In the genomic region with DNA sequence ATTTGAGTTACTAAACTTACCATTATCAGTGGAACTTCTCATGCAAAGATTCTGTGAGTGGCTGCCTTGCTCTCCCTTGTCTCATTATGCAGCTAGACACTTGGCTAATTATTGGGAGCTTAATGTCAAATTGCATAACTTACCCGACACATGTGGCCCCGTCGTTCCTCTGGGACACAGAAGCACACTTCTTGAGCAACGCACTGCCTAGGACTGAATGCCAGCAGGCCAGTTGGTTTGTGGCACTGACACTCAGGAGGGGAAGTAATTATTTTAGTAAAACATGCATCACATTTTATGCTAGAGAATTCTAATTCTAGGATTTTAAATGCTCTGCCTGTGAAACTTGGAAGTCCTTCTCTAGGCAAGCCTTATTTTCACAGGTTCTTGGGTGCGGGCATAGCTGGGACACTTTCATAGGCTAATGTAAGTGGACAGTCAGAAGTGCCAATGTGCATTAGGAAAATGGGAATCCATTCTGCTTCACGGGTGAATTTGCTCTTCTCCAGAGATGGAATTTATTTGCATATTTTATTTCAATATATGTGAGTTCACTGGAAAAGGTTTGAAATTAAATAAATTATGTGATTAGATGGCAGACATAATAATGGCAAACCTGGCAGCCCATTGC, we compare ENCODE assay signal across 17 mouse cellular contexts.
DNase-seq lines count a peak whose midpoint lies in the region; ATAC-seq and TF ChIP-seq lines count a peak whose summit lies in the region.
"Had no signal": no experiment of that assay in that cellular context is flagged by ENCODE, and none has a peak within 500 bp of the region (broad histone marks: within the 10 kb centered on the region; RNA-seq: fewer than 3 reads in every experiment).

No protein-coding gene starts in this region.

- no peaks in the 10 kb centered on the region for H3K9me3 ChIP-seq in kidney, embryonic 15.5 days (replicated peaks)
- no peaks in the 10 kb centered on the region for H3K9me3 ChIP-seq in lung, embryonic 15.5 days
- H3K9me3 ChIP-seq in liver, embryonic 12.5 days (replicated peaks), result no peaks in the 10 kb centered on the region
- H3K9me3 ChIP-seq: embryonic facial prominence, embryonic 10.5 days; forebrain, embryonic 13.5 days; limb, embryonic 13.5 days; neural tube, embryonic 15.5 days; stomach, embryonic 15.5 days had no signal

- no peak for ATAC-seq in kidney, embryonic 15.5 days (replicated peaks; ENCODE audit: low FRiP score)
- ATAC-seq in lung, embryonic 15.5 days (ENCODE audit: borderline replicate concordance, extremely low read depth, low FRiP score, low TSS enrichment), result peak; percentile 70; the same call in 1 of the 2 replicates
- ATAC-seq in liver, embryonic 12.5 days, result no peak
- ATAC-seq: forebrain, embryonic 13.5 days had no signal

- no peak for TF ChIP-seq CTCF in kidney, adult 2 months (conservative IDR thresholded peaks at IDR 0.05; ENCODE audit: insufficient read depth, insufficient read length, low read depth, low read length)
- TF ChIP-seq CTCF in brain, embryonic 14.5 days (IDR thresholded peaks at IDR 0.05; ENCODE audit: borderline replicate concordance, extremely low read depth, insufficient read depth, insufficient read length), result no peak

- 75% methylated on average over 6 of the region's 6 CpGs for WGBS in kidney, adult 2 months
- 89% methylated on average over 6 of the region's 6 CpGs for WGBS in kidney, embryonic 15.5 days
- 60% methylated on average over 6 of the region's 6 CpGs for WGBS in lung, embryonic 15.5 days
- 78% methylated on average over 6 of the region's 6 CpGs for WGBS in liver, embryonic 12.5 days (ENCODE audit: insufficient replicate concordance)

- DNase-seq in kidney, adult 2 months, result peak; percentile 11
- DNase-seq in brain, embryonic 14.5 days (ENCODE audit: low read depth), result peak; percentile 57
- peak; percentile 34 to 80 for DNase-seq in lung, postnatal 4 days
- DNase-seq in gastrocnemius, postnatal 10 days, result no peak
- DNase-seq in kidney, adult 9 months, result no peak
- DNase-seq: cerebellum, adult 2 months; heart, adult 2 months; thymus, adult 18-20 months had no signal

- TF ChIP-seq POLR2A in kidney, adult 2 months (IDR thresholded peaks at IDR 0.05; ENCODE audit: low read depth, low read length), result no peak
- TF ChIP-seq POLR2A in brain, embryonic 14.5 days (IDR thresholded peaks at IDR 0.05; ENCODE audit: borderline replicate concordance, extremely low read depth, insufficient read depth, insufficient read length, poor library complexity, severe bottlenecking), result no peak

- no peaks in the 10 kb centered on the region for H3K27me3 ChIP-seq in kidney, adult 2 months (replicated peaks; ENCODE audit: control insufficient read depth, insufficient read depth, low read length)
- no peaks in the 10 kb centered on the region for H3K27me3 ChIP-seq in kidney, embryonic 15.5 days
- no peaks in the 10 kb centered on the region for H3K27me3 ChIP-seq in lung, embryonic 15.5 days
- no peaks in the 10 kb centered on the region for H3K27me3 ChIP-seq in liver, embryonic 12.5 days (replicated peaks)
- H3K27me3 ChIP-seq: forebrain, embryonic 13.5 days; limb, embryonic 13.5 days; neural tube, embryonic 15.5 days; stomach, embryonic 15.5 days had no signal

- H3K4me1 ChIP-seq in kidney, adult 2 months (ENCODE audit: control insufficient read depth, insufficient read depth, low read length), result no peaks in the 10 kb centered on the region; the same call in 1 of the 2 replicates
- no peaks in the 10 kb centered on the region for H3K4me1 ChIP-seq in kidney, embryonic 15.5 days
- no peaks in the 10 kb centered on the region for H3K4me1 ChIP-seq in lung, embryonic 15.5 days
- no peaks in the 10 kb centered on the region for H3K4me1 ChIP-seq in liver, embryonic 12.5 days
- H3K4me1 ChIP-seq: limb, embryonic 13.5 days; stomach, embryonic 15.5 days had no signal

- H3K4me3 ChIP-seq in kidney, adult 2 months (ENCODE audit: insufficient read depth, low read depth, low read length), result no peak overlapping the region
- no peak overlapping the region for H3K4me3 ChIP-seq in kidney, embryonic 15.5 days (replicated peaks)
- H3K4me3 ChIP-seq in lung, embryonic 15.5 days, result no peak overlapping the region
- H3K4me3 ChIP-seq in liver, embryonic 12.5 days, result no peak overlapping the region
- H3K4me3 ChIP-seq: embryonic facial prominence, embryonic 10.5 days; forebrain, embryonic 13.5 days; heart, adult 2 months; limb, embryonic 13.5 days; neural tube, embryonic 15.5 days; stomach, embryonic 15.5 days had no signal

- no peak overlapping the region for H3K4me2 ChIP-seq in kidney, embryonic 15.5 days
- H3K4me2 ChIP-seq in lung, embryonic 15.5 days, result no peak overlapping the region
- no peak overlapping the region for H3K4me2 ChIP-seq in liver, embryonic 12.5 days
- H3K4me2 ChIP-seq: forebrain, embryonic 13.5 days; limb, embryonic 13.5 days; neural tube, embryonic 15.5 days; stomach, embryonic 15.5 days had no signal

- H3K36me3 ChIP-seq in kidney, adult 2 months (ENCODE audit: control insufficient read depth, insufficient read depth, low read length), result no peaks in the 10 kb centered on the region
- H3K36me3 ChIP-seq in kidney, embryonic 15.5 days, result no peaks in the 10 kb centered on the region
- no peaks in the 10 kb centered on the region for H3K36me3 ChIP-seq in lung, embryonic 15.5 days
- no peaks in the 10 kb centered on the region for H3K36me3 ChIP-seq in liver, embryonic 12.5 days
- H3K36me3 ChIP-seq: embryonic facial prominence, embryonic 10.5 days; limb, embryonic 13.5 days; neural tube, embryonic 15.5 days; stomach, embryonic 15.5 days had no signal

- no peak overlapping the region for H3K9ac ChIP-seq in kidney, embryonic 15.5 days
- no peak overlapping the region for H3K9ac ChIP-seq in lung, embryonic 15.5 days
- H3K9ac ChIP-seq in liver, embryonic 12.5 days, result no peak overlapping the region
- H3K9ac ChIP-seq: forebrain, embryonic 13.5 days; limb, embryonic 13.5 days; liver, embryonic 14.5 days; neural tube, embryonic 15.5 days; stomach, embryonic 15.5 days had no signal

- no peak overlapping the region for H3K27ac ChIP-seq in kidney, adult 2 months (ENCODE audit: insufficient read depth, low read depth, low read length)
- no peak overlapping the region for H3K27ac ChIP-seq in kidney, embryonic 15.5 days
- H3K27ac ChIP-seq in lung, embryonic 15.5 days, result no peak overlapping the region
- no peak overlapping the region for H3K27ac ChIP-seq in liver, embryonic 12.5 days
- H3K27ac ChIP-seq: embryonic facial prominence, embryonic 10.5 days; forebrain, embryonic 13.5 days; heart, adult 2 months; limb, embryonic 13.5 days; liver, embryonic 14.5 days; neural tube, embryonic 15.5 days; stomach, embryonic 15.5 days had no signal

Comparison
In these comparisons a context has a peak if more than half of its experiments do, and no peak if none do; other contexts are left out.
1. DNase-seq: peak in kidney, adult 2 months (single experiment), brain, embryonic 14.5 days (single experiment) and lung, postnatal 4 days (2 of 2); none in gastrocnemius, postnatal 10 days (single experiment) and kidney, adult 9 months (single experiment).